Mouse (Mus musculus) left cerebral cortex, adult 11 months (tissue): ENCODE measurements at regions not wholly inside any gene's neighbourhood (a gene's known extent, or its start where the extent isn't known, plus 50 kb on each side); places are given as distances from the start of the nearest gene placed in this dataset.

ENCODE experiments used
- DNase-seq: peaks from one replicate; pipeline ENCODE4 v3.0.0; 2022; ENCODE audit warnings: low spot score

GRCm38 (mm10) chr3:50813760-50814400, 370.5 kb upstream of the Slc7a11 start:
- DNase-seq = no peak

- DNase-seq = no peak
These were observed 372.3 kb upstream of the Slc7a11 start for GRCm38 (mm10) chr3:50815716-50816115.

GRCm38 (mm10) chr3:50816479-50816878, 373.1 kb upstream of the Slc7a11 start:
- no peak for DNase-seq

- no peak for DNase-seq
These were observed 373.9 kb upstream of the Slc7a11 start for GRCm38 (mm10) chr3:50817361-50817760.

GRCm38 (mm10) chr3:50820776-50821175, 377.4 kb upstream of the Slc7a11 start:
- DNase-seq = no peak

- DNase-seq = no peak
These were observed 382.4 kb upstream of the Slc7a11 start for GRCm38 (mm10) chr3:50825534-50826423.

- no peak for DNase-seq
These were observed 383.0 kb upstream of the Slc7a11 start for GRCm38 (mm10) chr3:50826424-50826819.

GRCm38 (mm10) chr3:50829211-50829610, 385.8 kb upstream of the Slc7a11 start:
- DNase-seq = no peak

- no peak for DNase-seq
These were observed 387.0 kb upstream of the Slc7a11 start for GRCm38 (mm10) chr3:50830446-50830845.

GRCm38 (mm10) chr3:50830926-50831325, 387.5 kb upstream of the Slc7a11 start:
- no peak for DNase-seq

GRCm38 (mm10) chr3:50842216-50842615, 382.0 kb upstream of the Noct start:
- no peak for DNase-seq

GRCm38 (mm10) chr3:50844835-50845301, 379.4 kb upstream of the Noct start:
- DNase-seq = no peak

GRCm38 (mm10) chr3:50845311-50845710, 378.9 kb upstream of the Noct start:
- DNase-seq = no peak

- no peak for DNase-seq
These were observed 375.7 kb upstream of the Noct start for GRCm38 (mm10) chr3:50848528-50848927.

- DNase-seq = no peak
These were observed 373.1 kb upstream of the Noct start for GRCm38 (mm10) chr3:50851083-50851637.

GRCm38 (mm10) chr3:50867105-50867504, 357.1 kb upstream of the Noct start:
- no peak for DNase-seq

GRCm38 (mm10) chr3:50869211-50869610, 355.0 kb upstream of the Noct start:
- no peak for DNase-seq

GRCm38 (mm10) chr3:50879050-50879449, 345.2 kb upstream of the Noct start:
- DNase-seq = no peak

- no peak for DNase-seq
These were observed 344.7 kb upstream of the Noct start for GRCm38 (mm10) chr3:50879595-50879994.

GRCm38 (mm10) chr3:50881437-50882248, 342.6 kb upstream of the Noct start:
- DNase-seq = no peak

GRCm38 (mm10) chr3:50882249-50882733, 342.0 kb upstream of the Noct start:
- DNase-seq = no peak

GRCm38 (mm10) chr3:50886336-50886735, 337.9 kb upstream of the Noct start:
- DNase-seq = no peak
